ENCODE assay signal across 24 mouse cellular contexts in the genomic region with DNA sequence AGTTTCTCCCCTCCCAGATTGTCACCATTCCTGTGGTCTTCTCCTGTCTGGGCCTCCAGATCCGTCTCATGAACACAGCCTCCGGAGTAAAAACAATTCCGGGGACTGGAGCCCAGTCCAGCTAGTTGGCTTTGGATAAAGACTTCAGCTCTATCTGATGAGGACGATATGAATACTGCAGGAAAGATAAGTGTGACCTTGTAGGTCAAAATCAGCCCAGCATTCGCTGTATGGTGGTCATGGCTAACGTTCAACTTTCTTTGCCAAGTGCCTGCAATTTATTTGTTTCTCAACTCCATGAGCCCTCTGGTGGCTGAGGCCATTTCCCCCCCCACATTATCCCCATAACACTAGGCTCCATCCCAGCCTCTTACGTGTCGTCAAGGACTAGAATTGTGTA. TPM values are rescaled to one million over a fixed set of nuclear protein-coding genes. Genes with fewer than 3 reads are reported as not detected.
A peak's percentile ranks its signal among the peaks of the same experiment; 100 is the strongest.
DNase-seq lines count a peak whose midpoint lies in the region; ATAC-seq and TF ChIP-seq lines count a peak whose summit lies in the region.
"Had no signal": no experiment of that assay in that cellular context is flagged by ENCODE, and none has a peak within 500 bp of the region (broad histone marks: within the 10 kb centered on the region; RNA-seq: fewer than 3 reads in every experiment).

No protein-coding gene starts in this region.

- H3K36me3 ChIP-seq in intestine, postnatal 0 days (ENCODE audit: control insufficient read depth, insufficient read depth), result no peaks in the 10 kb centered on the region
- no peaks in the 10 kb centered on the region for H3K36me3 ChIP-seq in intestine, embryonic 16.5 days (ENCODE audit: control insufficient read depth, insufficient read depth, low read length)
- H3K36me3 ChIP-seq: embryonic facial prominence, embryonic 10.5 days; heart, embryonic 15.5 days; limb, embryonic 15.5 days; liver, embryonic 15.5 days; neural tube, embryonic 15.5 days had no signal

- intact Hi-C loops in gastrocnemius, postnatal 14 days (cut with DNase I; ENCODE audit: low total_unique reads), result no loop called here

- no peak overlapping the region for H3K4me2 ChIP-seq in intestine, postnatal 0 days (replicated peaks; ENCODE audit: low read depth)
- H3K4me2 ChIP-seq in intestine, embryonic 16.5 days (ENCODE audit: low read depth, low read length), result no peak overlapping the region
- H3K4me2 ChIP-seq: heart, embryonic 15.5 days; limb, embryonic 15.5 days; liver, embryonic 15.5 days; neural tube, embryonic 15.5 days had no signal

- H3K9me3 ChIP-seq in intestine, postnatal 0 days (ENCODE audit: control insufficient read depth), result no peaks in the 10 kb centered on the region
- no peaks in the 10 kb centered on the region for H3K9me3 ChIP-seq in intestine, embryonic 16.5 days (ENCODE audit: control insufficient read depth, low read length)
- H3K9me3 ChIP-seq: embryonic facial prominence, embryonic 10.5 days; heart, embryonic 15.5 days; limb, embryonic 15.5 days; liver, embryonic 15.5 days; neural tube, embryonic 15.5 days had no signal

- ATAC-seq in intestine, postnatal 0 days, result no peak
- ATAC-seq in intestine, embryonic 16.5 days, result no peak
- ATAC-seq: forebrain, embryonic 16.5 days; hindbrain, embryonic 16.5 days had no signal

- H3K27ac ChIP-seq in intestine, postnatal 0 days (ENCODE audit: low read depth, low read length), result no peak overlapping the region
- no peak overlapping the region for H3K27ac ChIP-seq in intestine, embryonic 16.5 days (ENCODE audit: low read length)
- H3K27ac ChIP-seq: embryonic facial prominence, embryonic 10.5 days; heart, embryonic 15.5 days; limb, embryonic 15.5 days; liver, embryonic 15.5 days; neural tube, embryonic 15.5 days had no signal

- no peaks in the 10 kb centered on the region for H3K4me1 ChIP-seq in intestine, postnatal 0 days (replicated peaks; ENCODE audit: control insufficient read depth, insufficient read depth, low read length)
- no peaks in the 10 kb centered on the region for H3K4me1 ChIP-seq in intestine, embryonic 16.5 days (ENCODE audit: control insufficient read depth, insufficient read depth, low read length)
- H3K4me1 ChIP-seq: heart, embryonic 15.5 days; limb, embryonic 15.5 days; liver, embryonic 15.5 days; neural tube, embryonic 15.5 days had no signal

- 73% methylated on average over 8 of the region's 8 CpGs for WGBS in intestine, postnatal 0 days
- WGBS in intestine, embryonic 16.5 days, result 70% methylated on average over 8 of the region's 8 CpGs

- 0 out of 2 replicates have a peak, but pooled peaks have one; percentile 23 for TF ChIP-seq CTCF in intestine, postnatal 0 days (IDR thresholded peaks at IDR 0.05; ENCODE audit: low read depth)

- H3K9ac ChIP-seq in intestine, postnatal 0 days (ENCODE audit: low read depth, low read length), result no peak overlapping the region
- H3K9ac ChIP-seq in intestine, embryonic 16.5 days (ENCODE audit: low read depth, low read length), result no peak overlapping the region
- H3K9ac ChIP-seq: heart, embryonic 15.5 days; limb, embryonic 15.5 days; liver, embryonic 15.5 days; neural tube, embryonic 15.5 days had no signal

- DNase-seq in lung, postnatal 10 days, result peak; percentile 24
- no peak for DNase-seq in lung, postnatal 25 days (ENCODE audit: low spot score)
- DNase-seq in adrenal gland, adult 2 months, result peak; percentile 80
- DNase-seq in adrenal gland, postnatal 14 days, result peak; percentile 72
- no peak for DNase-seq in B cell, adult 2 months
- DNase-seq in gastrocnemius, postnatal 14 days, result no peak
- DNase-seq: cerebellum, adult 9-11 months; gastrocnemius, postnatal 25 days; kidney, adult 18-20 months; left cerebral cortex, postnatal 4 days; lung, postnatal 36 days; retina, postnatal 1 day; right cerebral cortex, postnatal 25 days; spleen, adult 18-20 months had no signal

- no peak overlapping the region for H3K4me3 ChIP-seq in intestine, postnatal 0 days (ENCODE audit: low read depth, low read length)
- H3K4me3 ChIP-seq in intestine, embryonic 16.5 days (ENCODE audit: low read length), result no peak overlapping the region
- H3K4me3 ChIP-seq: embryonic facial prominence, embryonic 10.5 days; heart, embryonic 15.5 days; limb, embryonic 15.5 days; liver, embryonic 15.5 days; neural tube, embryonic 15.5 days had no signal

- no peaks in the 10 kb centered on the region for H3K27me3 ChIP-seq in intestine, postnatal 0 days (replicated peaks; ENCODE audit: control insufficient read depth, insufficient read depth, low read length)
- no peaks in the 10 kb centered on the region for H3K27me3 ChIP-seq in intestine, embryonic 16.5 days (replicated peaks; ENCODE audit: control insufficient read depth, insufficient read depth, low read length)
- H3K27me3 ChIP-seq: liver, embryonic 15.5 days; neural tube, embryonic 15.5 days had no signal

RNA-seq across cellular contexts. Expression of gene Rims4, which starts 26.0 kb away (rescaled TPM):
- 0.53 and 0.55 TPM in 2 replicates for polyA plus RNA-seq in intestine, postnatal 0 days (2015; fragmentation: Nextera tagmentation; extraction: Ambion mirVana)
- polyA plus RNA-seq in intestine, embryonic 16.5 days (2015; fragmentation: Nextera tagmentation; extraction: Ambion mirVana), result 0.23 and 0.35 TPM in 2 replicates
- 100 to 1,000 TPM in 1 of 2 experiments, 10 to 100 TPM in 1; 89.5 to 154 TPM for total RNA-seq in adrenal gland, adult 2 months (2021)
- 36.4 and 60.2 TPM in 2 replicates for polyA plus RNA-seq in adrenal gland, adult 2 months (2012; rRNA removed)
- total RNA-seq in adrenal gland, postnatal 14 days (2021), result 72.1 and 92.7 TPM in 2 replicates
- under 1 TPM; 0.60 to 0.62 TPM for total RNA-seq in gastrocnemius, postnatal 14 days (2021)
- total RNA-seq: hematopoietic stem cell, adult 5-6 weeks had no signal

RNA-seq across cellular contexts. Expression of gene Ywhab, which starts 50.2 kb away (rescaled TPM):
- 180 and 186 TPM in 2 replicates for polyA plus RNA-seq in intestine, postnatal 0 days (2015; fragmentation: Nextera tagmentation; extraction: Ambion mirVana)
- 233 and 238 TPM in 2 replicates for polyA plus RNA-seq in intestine, embryonic 16.5 days (2015; fragmentation: Nextera tagmentation; extraction: Ambion mirVana)
- total RNA-seq in adrenal gland, adult 2 months (2021), result 100 to 1,000 TPM; 260 to 298 TPM
- polyA plus RNA-seq in adrenal gland, adult 2 months (2012; rRNA removed), result 66.5 and 75.4 TPM in 2 replicates
- total RNA-seq in adrenal gland, postnatal 14 days (2021), result 244 and 254 TPM in 2 replicates
- 10 to 100 TPM; 52.4 to 59.3 TPM for total RNA-seq in gastrocnemius, postnatal 14 days (2021)

Comparison
In these comparisons a context has a peak if more than half of its experiments do, and no peak if none do; other contexts are left out.
1. DNase-seq: peak in lung, postnatal 10 days (single experiment), adrenal gland, adult 2 months (single experiment) and adrenal gland, postnatal 14 days (single experiment); none in lung, postnatal 25 days (single experiment), B cell, adult 2 months (0 of 2) and gastrocnemius, postnatal 14 days (single experiment).
2. RNA of gene Rims4, which starts 26.0 kb away (total RNA-seq): 89.5 to 154 TPM in adrenal gland, adult 2 months and 72.1 to 92.7 TPM in adrenal gland, postnatal 14 days; 0.60 to 0.62 TPM in gastrocnemius, postnatal 14 days; every median in the first group is over 10 times any median in the second.